Mouse (Mus musculus) stomach, embryonic 14.5 days (tissue): ENCODE data around the gene St3gal5. TPM values are rescaled to one million over a fixed set of nuclear protein-coding genes. Genes with fewer than 3 reads are reported as not detected.

Experiments
- ATAC-seq: fragments of 200-750 bp; cut with Nextera tagmentation; 2 replicates; pipeline ENCODE4 v1.8.0; 2017; ENCODE audit warnings: low read depth, moderate TSS enrichment; ENCODE audit not compliant: insufficient number of reproducible peaks, insufficient read depth, low FRiP score
- H3K27ac ChIP-seq: fragments of 300-500 bp; sonication (generic); 2 replicates; pipeline ENCODE4 v1.5.1; 2014; ENCODE audit warnings: mild to moderate bottlenecking, low read length, moderate library complexity, mixed read lengths
- H3K27me3 ChIP-seq: fragments of 300-500 bp; sonication (generic); 2 replicates; pipeline ENCODE4 v1.6.1; 2014; ENCODE audit warnings: low read length, control low read depth, mixed read lengths; ENCODE audit not compliant: control insufficient read depth, insufficient read depth
- H3K36me3 ChIP-seq: fragments of 300-500 bp; sonication (generic); 2 replicates; pipeline ENCODE4 v1.6.1; 2014; ENCODE audit warnings: mild to moderate bottlenecking, control low read depth, low read length, moderate library complexity, mixed read lengths; ENCODE audit not compliant: control insufficient read depth, insufficient read depth
- H3K4me1 ChIP-seq: fragments of 300-500 bp; sonication (generic); 2 replicates; pipeline ENCODE4 v1.6.1; 2014; ENCODE audit warnings: low read length, control low read depth, mixed read lengths; ENCODE audit not compliant: control insufficient read depth, insufficient read depth
- H3K4me2 ChIP-seq: fragments of 300-500 bp; sonication (generic); replicated peaks from 2 replicates; pipeline ENCODE4 v1.6.1; 2014; ENCODE audit warnings: low read depth, low read length, control low read depth
- H3K4me3 ChIP-seq: fragments of 300-500 bp; sonication (generic); 2 replicates; pipeline ENCODE4 v1.5.1; 2014; ENCODE audit warnings: low read depth, low read length, control low read depth
- H3K9ac ChIP-seq: fragments of 300-500 bp; sonication (generic); replicated peaks from 2 replicates; pipeline ENCODE4 v1.6.1; 2014; ENCODE audit warnings: low read depth, mild to moderate bottlenecking, control low read depth, low read length, moderate library complexity, mixed read lengths
- H3K9me3 ChIP-seq: fragments of 300-500 bp; sonication (generic); 2 replicates; pipeline ENCODE4 v1.6.1; 2016; ENCODE audit warnings: low read depth, low read length, control low read depth; ENCODE audit not compliant: control insufficient read depth
- WGBS: fragments of 180-500 bp; shearing (Covaris S2); extraction: QIAGEN DNeasy Blood & Tissue Kit; methylation state at CpG from one replicate; pipeline ENCODE4 v1.1.7; 2014; 5-methylcytosine and 5-hydroxymethylcytosine counted together
- polyA plus RNA-seq: library from polyadenylated mRNA; unstranded; fragments of >200 nt; fragmentation: Nextera tagmentation; extraction: Ambion mirVana; gene quantifications from 2 replicates; pipeline ENCODE4 v1.2.1, GENCODE M21; 2014

The St3gal5 gene
- polyA plus RNA-seq, 1 experiment from 2014 or later: 27.0 TPM

DNA sequence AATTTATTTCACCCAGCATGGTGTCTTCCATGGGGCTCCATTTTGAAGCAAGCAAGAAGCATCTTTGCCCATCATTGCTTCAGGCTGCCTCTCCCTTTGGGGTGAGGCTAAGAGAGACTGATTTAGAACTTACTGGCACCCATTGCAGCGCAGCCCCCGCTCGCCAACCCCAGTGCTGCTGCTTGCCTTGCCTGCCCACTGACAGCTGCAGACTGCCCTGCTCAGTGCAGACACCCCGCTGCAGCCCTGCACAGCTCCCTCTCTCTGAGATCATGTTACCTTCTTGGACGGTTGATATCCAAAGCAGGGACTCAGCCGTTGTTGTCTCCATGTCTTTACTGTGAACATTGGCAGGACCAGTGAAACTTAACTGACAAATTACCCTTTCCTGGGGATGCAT lies 15.2 kb downstream of the St3gal5 start:
- Histone ChIP-seq H3K9ac (no peak overlapping the region), H3K36me3 (no peaks in the 10 kb centered on the region), H3K27me3 (no peaks in the 10 kb centered on the region), H3K4me3 (no peak overlapping the region), H3K27ac (no peak overlapping the region), H3K9me3 (no peaks in the 10 kb centered on the region), H3K4me1 (0 out of 2 replicates have a peak, but pooled peaks cover 5% of the 10 kb centered on the region), H3K4me2 (no peak overlapping the region)
- WGBS: 34% methylated on average over 6 of the region's 6 CpGs
- ATAC-seq: no peak

DNA sequence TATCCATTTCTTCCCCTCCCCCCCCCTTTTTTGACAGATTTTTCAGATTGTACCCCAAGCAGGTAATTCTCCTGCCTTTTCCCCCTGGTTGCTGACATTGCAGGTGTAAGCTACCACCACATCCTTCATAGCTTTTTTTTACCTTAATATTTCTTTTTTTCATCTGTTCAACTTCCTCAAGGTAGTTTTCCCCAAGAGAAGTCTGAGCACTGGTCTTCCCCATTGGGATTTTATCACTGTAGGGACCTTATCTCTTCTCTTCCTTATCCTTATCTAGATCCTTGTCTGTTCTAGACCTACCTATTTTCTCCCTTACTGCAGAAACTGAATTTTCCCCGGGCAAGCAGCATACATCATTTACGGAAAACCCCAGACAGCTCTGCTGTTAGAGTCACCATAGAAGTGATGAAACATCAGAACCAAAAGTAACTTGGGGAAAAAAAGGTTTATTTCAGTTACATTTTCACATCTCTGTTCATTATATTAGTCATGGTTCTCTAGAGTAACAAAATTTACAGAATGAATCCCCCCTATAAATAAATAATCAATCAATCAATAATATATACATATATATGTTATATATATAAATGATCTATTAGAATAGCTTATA lies 15.8 kb downstream of the St3gal5 start:
- WGBS: 72% methylated on average over 2 of the region's 2 CpGs
- Histone ChIP-seq H3K27me3 (no peaks in the 10 kb centered on the region), H3K9ac (no peak overlapping the region), H3K36me3 (no peaks in the 10 kb centered on the region), H3K4me3 (no peak overlapping the region), H3K9me3 (no peaks in the 10 kb centered on the region), H3K4me1 (0 out of 2 replicates have a peak, but pooled peaks cover 5% of the 10 kb centered on the region), H3K4me2 (no peak overlapping the region), H3K27ac (no peak overlapping the region)
- no peak for ATAC-seq

DNA sequence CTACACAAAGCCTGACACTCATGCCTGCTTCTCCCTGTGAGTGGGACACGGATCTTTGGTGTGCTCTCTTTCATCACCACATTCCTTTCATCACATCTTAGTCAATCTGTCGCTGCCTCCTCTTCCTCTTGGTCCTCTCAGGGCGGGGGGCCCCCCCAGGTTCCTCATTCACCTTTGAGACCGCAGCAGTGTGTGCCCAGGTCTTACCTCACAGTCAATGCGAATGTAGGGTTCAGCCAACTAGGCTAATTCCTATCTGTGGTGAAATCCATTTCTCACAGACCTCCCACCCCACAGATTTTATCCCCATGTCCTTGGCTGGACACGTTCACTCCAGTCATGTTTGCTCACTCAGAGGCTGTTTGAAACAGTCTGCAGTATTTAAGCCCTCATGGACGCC lies 17.5 kb downstream of the St3gal5 start:
- 79% methylated on average over 7 of the region's 7 CpGs for WGBS
- H3K4me2 ChIP-seq: no peak overlapping the region
- no peak overlapping the region for H3K4me3 ChIP-seq
- no peak for ATAC-seq
- H3K9ac ChIP-seq: no peak overlapping the region
- no peak overlapping the region for H3K27ac ChIP-seq
- H3K9me3 ChIP-seq: no peaks in the 10 kb centered on the region
- H3K27me3 ChIP-seq: no peaks in the 10 kb centered on the region
- no peaks in the 10 kb centered on the region for H3K36me3 ChIP-seq
- H3K4me1 ChIP-seq: no peaks in the 10 kb centered on the region

DNA sequence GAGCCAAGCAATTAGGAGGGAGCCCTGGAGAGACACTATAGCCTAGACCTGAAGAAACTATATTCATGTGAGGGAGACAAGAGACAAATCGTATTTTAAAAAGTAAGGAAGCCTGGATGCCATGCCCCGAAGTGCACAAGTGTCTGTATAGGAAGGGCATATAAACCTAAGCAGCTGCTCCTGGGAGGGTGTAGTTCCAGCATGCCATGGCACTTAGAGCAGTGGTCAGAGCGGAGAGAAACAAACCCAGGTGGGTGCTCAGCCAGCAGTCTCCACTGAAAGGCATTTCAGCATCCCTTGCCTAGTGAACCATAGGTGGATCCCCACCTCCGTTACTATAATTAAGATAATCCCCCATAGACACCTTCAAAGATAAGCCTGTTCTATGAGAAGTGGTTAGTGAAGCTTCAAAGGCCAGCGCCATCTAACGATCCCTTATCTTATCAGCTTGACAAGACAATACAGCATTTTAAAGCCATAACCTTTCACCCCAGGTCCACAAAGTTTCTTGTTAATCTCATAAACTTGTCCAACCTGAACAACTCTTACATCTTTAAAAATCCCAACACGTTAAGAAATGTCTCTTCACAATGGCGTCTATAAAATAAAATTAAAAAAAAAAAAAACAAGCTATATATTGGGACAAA lies 20.1 kb downstream of the St3gal5 start:
- no peak overlapping the region for H3K27ac ChIP-seq
- H3K4me2 ChIP-seq: no peak overlapping the region
- no peak overlapping the region for H3K9ac ChIP-seq
- H3K4me3 ChIP-seq: no peak overlapping the region
- peaks cover 9% of the 10 kb centered on the region; the same call in 1 of the 2 replicates for H3K4me1 ChIP-seq
- no peak for ATAC-seq
- WGBS: 57% methylated on average over 8 of the region's 8 CpGs
- no peaks in the 10 kb centered on the region for H3K36me3 ChIP-seq
- no peaks in the 10 kb centered on the region for H3K9me3 ChIP-seq
- H3K27me3 ChIP-seq: no peaks in the 10 kb centered on the region

DNA sequence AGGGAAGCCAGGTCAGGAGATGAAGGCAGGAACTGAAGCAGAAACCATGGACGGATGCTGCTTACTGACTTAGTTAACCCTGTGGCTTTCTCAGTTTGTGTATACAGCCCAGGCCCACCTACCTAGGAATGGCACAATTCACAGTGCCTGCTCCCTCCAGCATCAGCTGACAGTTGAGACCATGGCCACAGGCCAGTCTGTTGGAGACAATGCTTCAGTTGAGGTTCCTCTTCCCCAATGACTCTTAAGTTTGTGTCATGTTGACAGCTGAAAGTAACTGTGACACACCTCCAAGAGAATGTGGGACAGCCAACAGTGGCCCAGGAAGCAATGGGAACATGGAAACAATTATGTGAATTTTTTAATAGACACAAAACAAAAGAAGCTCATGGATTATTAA lies 22.5 kb downstream of the St3gal5 start:
- H3K4me2 ChIP-seq: no peak overlapping the region
- H3K27ac ChIP-seq: no peak overlapping the region
- H3K4me1 ChIP-seq: peaks cover 9% of the 10 kb centered on the region; the same call in 1 of the 2 replicates
- H3K9ac ChIP-seq: no peak overlapping the region
- H3K36me3 ChIP-seq: no peaks in the 10 kb centered on the region
- H3K9me3 ChIP-seq: no peaks in the 10 kb centered on the region
- 83% methylated on average over 1 of the region's 1 CpGs for WGBS
- ATAC-seq: no peak
- H3K27me3 ChIP-seq: no peaks in the 10 kb centered on the region
- no peak overlapping the region for H3K4me3 ChIP-seq

DNA sequence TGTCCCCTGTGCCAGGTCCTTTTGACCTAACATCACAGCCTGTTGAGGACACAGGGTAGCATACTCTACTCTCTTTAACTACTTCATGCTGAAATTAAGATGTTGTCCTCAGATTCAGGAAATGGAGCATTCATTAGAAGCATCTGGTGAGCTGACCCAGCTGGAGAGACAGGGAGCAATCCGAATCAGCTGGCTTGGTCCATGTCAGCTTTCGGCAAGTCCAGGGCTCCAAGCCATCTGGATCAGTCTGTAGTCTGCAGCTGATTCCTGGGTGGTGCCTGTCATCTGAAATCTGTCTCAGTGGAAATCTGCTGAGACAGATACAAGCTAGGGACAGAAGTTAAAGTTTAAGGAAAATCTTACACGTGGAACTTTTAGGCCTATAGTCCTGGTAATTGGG lies 23.9 kb downstream of the St3gal5 start:
- no peaks in the 10 kb centered on the region for H3K9me3 ChIP-seq
- ATAC-seq: no peak
- WGBS: 38% methylated on average over 3 of the region's 3 CpGs

DNA sequence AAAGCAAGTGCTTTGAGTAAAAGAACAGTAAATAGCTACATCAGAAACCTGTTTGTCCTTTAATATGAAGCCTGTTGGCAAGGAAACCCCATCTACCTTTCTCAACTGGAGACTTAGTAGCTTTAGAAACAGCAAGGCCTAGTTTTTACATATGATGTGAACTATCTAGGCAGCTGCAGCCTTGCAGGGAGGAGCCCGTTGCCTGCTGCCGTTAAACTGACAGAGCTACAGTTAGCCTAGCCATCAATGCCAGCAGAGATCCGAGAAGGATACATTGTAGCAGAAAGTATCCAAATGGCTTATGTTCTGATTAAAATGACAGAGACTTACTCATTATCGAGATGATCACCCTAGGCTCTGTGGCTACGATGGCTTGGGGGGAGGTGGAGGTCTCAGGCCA lies 25.1 kb downstream of the St3gal5 start:
- ATAC-seq: no peak
- WGBS: 77% methylated on average over 5 of the region's 5 CpGs

More for the DNA sequence above, 23.9 kb downstream of the St3gal5 start:
- no peaks in the 10 kb centered on the region for H3K27me3 ChIP-seq
- H3K4me2 ChIP-seq: no peak overlapping the region
- H3K9ac ChIP-seq: no peak overlapping the region
- peaks cover 9% of the 10 kb centered on the region; the same call in 1 of the 2 replicates for H3K4me1 ChIP-seq
- H3K27ac ChIP-seq: no peak overlapping the region
- no peak overlapping the region for H3K4me3 ChIP-seq
- H3K36me3 ChIP-seq: no peaks in the 10 kb centered on the region

DNA sequence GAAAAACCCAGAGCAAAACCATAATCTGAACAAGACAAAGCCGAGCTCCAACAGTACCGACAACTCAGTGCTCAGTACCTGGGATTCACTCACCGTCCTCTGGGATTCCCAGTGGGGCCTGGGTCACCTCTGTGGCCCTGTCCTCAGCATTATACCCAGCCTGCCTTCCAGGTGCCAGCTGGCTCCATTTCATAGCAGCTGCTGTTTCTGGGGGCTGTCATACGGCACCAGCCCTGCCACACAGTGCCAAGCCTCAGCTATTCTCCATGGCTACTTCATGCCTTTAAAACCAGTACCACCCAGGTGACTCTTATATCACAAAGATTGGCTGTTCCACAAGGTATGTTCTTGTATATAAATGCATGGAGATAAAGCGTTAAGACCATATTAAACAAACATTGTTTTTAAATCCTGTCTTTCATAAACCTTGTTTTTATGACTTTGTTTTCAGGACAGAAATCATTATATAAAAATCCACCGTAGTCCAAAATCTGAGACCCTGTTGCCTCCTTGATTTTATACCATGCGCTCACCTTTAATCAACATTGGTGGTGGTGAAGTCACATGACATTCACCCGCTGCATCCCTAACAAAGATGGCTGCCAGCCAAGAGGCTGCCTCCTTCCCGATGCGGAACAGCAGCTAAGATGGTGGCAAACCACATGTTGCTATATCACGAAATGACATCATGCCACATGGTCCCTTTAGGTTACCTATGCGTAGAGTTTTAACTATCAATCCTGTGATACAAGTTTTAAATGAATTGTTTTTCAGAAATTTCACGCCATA lies 27.1 kb downstream of the St3gal5 start:
- no peak overlapping the region for H3K4me2 ChIP-seq
- WGBS: 95% methylated on average over 13 of the region's 13 CpGs

More for the DNA sequence above, 25.1 kb downstream of the St3gal5 start:
- no peaks in the 10 kb centered on the region for H3K27me3 ChIP-seq
- no peaks in the 10 kb centered on the region for H3K36me3 ChIP-seq
- H3K27ac ChIP-seq: no peak overlapping the region
- H3K4me1 ChIP-seq: peaks cover 9% of the 10 kb centered on the region; the same call in 1 of the 2 replicates
- no peak overlapping the region for H3K4me3 ChIP-seq
- no peaks in the 10 kb centered on the region for H3K9me3 ChIP-seq
- no peak overlapping the region for H3K9ac ChIP-seq
- H3K4me2 ChIP-seq: no peak overlapping the region

More for the DNA sequence above, 27.1 kb downstream of the St3gal5 start:
- Histone ChIP-seq H3K4me3 (no peak overlapping the region), H3K9ac (no peak overlapping the region), H3K9me3 (no peaks in the 10 kb centered on the region), H3K27me3 (no peaks in the 10 kb centered on the region), H3K36me3 (peaks cover 7% of the 10 kb centered on the region; the same call in 1 of the 2 replicates), H3K4me1 (peaks cover 9% of the 10 kb centered on the region; the same call in 1 of the 2 replicates), H3K27ac (no peak overlapping the region)
- no peak for ATAC-seq
